Mouse (Mus musculus) liver, adult 2 months (tissue): Measurements from ENCODE around the gene Pcdh8.

Experiments used
- CTCF ChIP-seq: fragments of 200-500 bp; IDR thresholded peaks from 2 replicates; pipeline ENCODE4 v1.5.1; 2011; ENCODE audit warnings: low read depth, low read length, control low read depth
- POLR2A ChIP-seq: fragments of 200-500 bp; IDR thresholded peaks from 2 replicates; pipeline ENCODE4 v1.6.1; 2011; ENCODE audit warnings: low read length, control low read depth; ENCODE audit not compliant: insufficient read depth; ENCODE audit errors: extremely low read depth

DNA sequence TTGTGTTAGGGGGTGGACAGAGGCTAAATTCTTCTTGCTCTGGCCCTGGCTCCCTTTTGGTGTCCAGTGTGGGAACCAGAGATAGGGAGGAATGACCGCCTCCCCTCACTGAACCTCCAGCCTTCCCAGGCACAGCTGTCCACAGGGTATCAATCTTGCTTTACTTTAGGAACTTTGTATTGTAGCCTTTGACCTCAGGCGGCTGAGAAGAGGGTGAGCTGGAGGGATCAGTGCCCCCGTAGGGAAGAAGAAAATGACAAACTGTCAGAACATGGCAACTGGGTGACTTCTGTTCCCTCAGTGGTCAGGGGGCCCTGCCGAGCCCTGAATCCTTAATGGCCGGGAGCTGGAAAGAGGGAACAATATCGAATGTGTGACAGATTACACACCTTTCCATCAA lies 9.2 kb upstream of the Pcdh8 start:
- TF ChIP-seq POLR2A, result no peak
- no peak for TF ChIP-seq CTCF
